Mouse (Mus musculus) kidney, postnatal 0 days (tissue): Measurements from ENCODE around the gene Tada1. TPM values are rescaled to one million over a fixed set of nuclear protein-coding genes. Genes with fewer than 3 reads are reported as not detected.

Source experiments
- ATAC-seq: fragments of 200-750 bp; cut with Nextera tagmentation; replicated peaks from 2 replicates; pipeline ENCODE4 v1.8.0; 2017; ENCODE audit warnings: low read depth, moderate number of reproducible peaks, moderate TSS enrichment, moderate library complexity; ENCODE audit not compliant: low FRiP score
- DNase-seq: peaks from one replicate; pipeline ENCODE4 v3.0.0-alpha.2; 2016; ENCODE audit warnings: low spot score
- H3K27ac ChIP-seq: fragments of 300-500 bp; sonication (generic); 2 replicates; pipeline ENCODE4 v1.5.1; 2014; ENCODE audit warnings: mild to moderate bottlenecking
- H3K27me3 ChIP-seq: fragments of 300-500 bp; sonication (generic); 2 replicates; pipeline ENCODE4 v1.6.1; 2014; ENCODE audit warnings: low read length, mixed read lengths; ENCODE audit not compliant: insufficient read depth
- H3K36me3 ChIP-seq: fragments of 300-500 bp; sonication (generic); 2 replicates; pipeline ENCODE4 v1.6.1; 2014; ENCODE audit warnings: low read length, mixed read lengths; ENCODE audit not compliant: insufficient read depth
- H3K4me1 ChIP-seq: fragments of 300-500 bp; sonication (generic); replicated peaks from 2 replicates; pipeline ENCODE4 v1.6.1; 2014; ENCODE audit warnings: antibody characterized with exemption, low read length, mixed read lengths; ENCODE audit not compliant: insufficient read depth
- H3K4me2 ChIP-seq: fragments of 300-500 bp; sonication (generic); 2 replicates; pipeline ENCODE4 v1.6.1; 2014; ENCODE audit warnings: mild to moderate bottlenecking, low read length, moderate library complexity, mixed read lengths
- H3K4me3 ChIP-seq: fragments of 300-500 bp; sonication (generic); replicated peaks from 2 replicates; pipeline ENCODE4 v1.5.1; 2014; ENCODE audit warnings: low read depth, low read length
- H3K9ac ChIP-seq: fragments of 300-500 bp; sonication (generic); 2 replicates; pipeline ENCODE4 v1.6.1; 2014; ENCODE audit warnings: low read depth, low read length
- H3K9me3 ChIP-seq: fragments of 300-500 bp; sonication (generic); replicated peaks from 2 replicates; pipeline ENCODE4 v1.6.1; 2016; ENCODE audit warnings: low read length, inconsistent platforms, mixed read lengths
- CTCF ChIP-seq: IDR thresholded peaks from 2 replicates; pipeline ENCODE4 v1.5.1; 2016; ENCODE audit warnings: antibody characterized with exemption, low read depth, mild to moderate bottlenecking, moderate library complexity
- WGBS: fragments of 180-500 bp; shearing (Covaris S2); extraction: QIAGEN DNeasy Blood & Tissue Kit; methylation state at CpG from one replicate; pipeline ENCODE4 v1.1.7; 2014; 5-methylcytosine and 5-hydroxymethylcytosine counted together
- polyA plus RNA-seq: library from polyadenylated mRNA; unstranded; fragments of >200 nt; fragmentation: Nextera tagmentation; extraction: Ambion mirVana; gene quantifications from 2 replicates; pipeline ENCODE4 v1.2.1, GENCODE M21; 2015

Gene Tada1
- polyA plus RNA-seq, 1 experiment from 2014 or later = 40.9 TPM

DNA sequence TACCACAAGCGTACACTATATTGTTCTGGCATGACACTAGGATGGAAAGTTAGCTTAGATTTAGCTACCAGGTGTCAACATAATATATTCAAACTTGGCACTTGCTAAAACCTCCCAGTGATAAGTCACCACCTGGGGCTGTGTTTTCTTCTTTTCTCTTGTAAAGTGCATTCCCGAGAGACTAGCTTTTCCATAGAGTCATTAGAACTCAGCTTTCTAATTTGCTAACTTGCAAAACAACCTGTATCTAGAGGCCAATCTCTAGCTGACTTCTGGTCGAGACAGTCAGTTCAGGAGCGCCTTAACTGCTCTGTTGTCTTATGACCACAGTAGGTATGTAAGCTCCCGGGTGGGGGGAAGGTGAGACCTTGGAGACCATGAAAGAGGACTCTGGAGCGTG lies 60.5 kb downstream of the Tada1 start:
- no peak for TF ChIP-seq CTCF
- 59% methylated on average over 6 of the region's 6 CpGs for WGBS
- no peaks in the 10 kb centered on the region for H3K9me3 ChIP-seq
- no peaks in the 10 kb centered on the region for H3K27me3 ChIP-seq
- no peak overlapping the region for H3K27ac ChIP-seq
- H3K36me3 ChIP-seq = no peaks in the 10 kb centered on the region
- ATAC-seq (no peak), DNase-seq (no peak)
- H3K4me3 ChIP-seq = no peak overlapping the region
- H3K4me1 ChIP-seq = no peaks in the 10 kb centered on the region
- H3K9ac ChIP-seq = no peak overlapping the region
- H3K4me2 ChIP-seq = no peak overlapping the region

DNA sequence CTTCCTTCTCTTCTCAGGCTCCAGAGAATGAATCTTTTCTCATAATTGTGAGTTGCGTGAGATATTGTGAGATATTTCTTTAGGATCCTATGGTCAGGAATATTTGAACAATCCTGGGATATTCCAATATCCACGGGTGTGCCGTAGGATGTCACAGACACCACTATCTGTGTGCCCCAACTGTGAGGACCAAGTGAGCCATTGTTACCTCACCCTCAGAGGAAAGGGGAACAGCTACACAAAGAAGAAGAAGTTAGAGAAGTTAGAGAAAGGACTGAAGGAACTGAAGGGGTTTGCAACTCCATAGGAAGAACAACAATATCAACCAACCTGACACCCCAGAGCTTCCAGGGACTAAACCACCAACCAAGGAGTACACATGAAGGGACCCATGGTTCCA lies 63.1 kb downstream of the Tada1 start:
- Histone ChIP-seq H3K27ac (no peak overlapping the region), H3K4me1 (no peaks in the 10 kb centered on the region), H3K9me3 (no peaks in the 10 kb centered on the region), H3K27me3 (no peaks in the 10 kb centered on the region), H3K4me3 (no peak overlapping the region), H3K36me3 (no peaks in the 10 kb centered on the region), H3K4me2 (no peak overlapping the region), H3K9ac (no peak overlapping the region)
- no peak for TF ChIP-seq CTCF
- 89% methylated on average over 3 of the region's 3 CpGs for WGBS
- ATAC-seq (no peak), DNase-seq (no peak)

Other genes starting within 250 kb of the Tada1 start
- 0.94 and 1.1 TPM in 2 replicates for gene Gpa33, start 248.9 kb upstream of the Tada1 start, polyA plus RNA-seq
- not detected in 2 replicates for gene Mael, start 140.3 kb upstream of the Tada1 start, polyA plus RNA-seq
- gene Ildr2, start 125.0 kb upstream of the Tada1 start, polyA plus RNA-seq = 3.1 and 3.2 TPM in 2 replicates
- gene Pogk, start 30.8 kb downstream of the Tada1 start, polyA plus RNA-seq = 7.3 and 7.7 TPM in 2 replicates
- not detected in 2 replicates for gene Gm4846, start 118.5 kb downstream of the Tada1 start, polyA plus RNA-seq